Mouse (Mus musculus): Measurements from ENCODE around the gene Opn4. TPM values are rescaled to one million over a fixed set of nuclear protein-coding genes. Genes with fewer than 3 reads are reported as not detected.
A peak's percentile ranks its signal among the peaks of the same experiment; 100 is the strongest.

Opn4 gene
- polyA plus RNA-seq, 1 experiment from 2014 or later = not detected

- no peak overlapping the region for H3K27ac ChIP-seq
- ATAC-seq (ENCODE audit: low FRiP score, low read depth) = no peak
- H3K36me3 ChIP-seq = no peaks in the 10 kb centered on the region
- WGBS = 90% methylated on average over 8 of the region's 8 CpGs
- peaks cover 6% of the 10 kb centered on the region; the same call in 1 of the 2 replicates for H3K4me1 ChIP-seq
- no peaks in the 10 kb centered on the region for H3K27me3 ChIP-seq
- H3K4me3 ChIP-seq = no peak overlapping the region
- no peak overlapping the region for H3K4me2 ChIP-seq (replicated peaks)
- no peaks in the 10 kb centered on the region for H3K9me3 ChIP-seq
- H3K9ac ChIP-seq = no peak overlapping the region
These were observed 10.7 kb downstream of the Opn4 start for GRCm38 (mm10) chr14:34589185-34589713.

GRCm38 (mm10) chr14:34588498-34588897 is 11.4 kb downstream of the Opn4 start, which contains the start of gene Ldb3:
Gene Ldb3 (minus strand): TSS chr14:34588682.
- no peaks in the 10 kb centered on the region for H3K9me3 ChIP-seq
- no peak within 1 kb of the TSS for H3K27ac ChIP-seq
- WGBS = 51% methylated on average over 8 of the region's 8 CpGs
- H3K36me3 ChIP-seq = no peaks in the 10 kb centered on the region
- ATAC-seq (ENCODE audit: low FRiP score, low read depth) = peak; percentile 42; the same call in 1 of the 2 replicates
- H3K4me3 ChIP-seq = no peak within 1 kb of the TSS
- H3K9ac ChIP-seq = no peak within 1 kb of the TSS
- peak within 1 kb of the TSS; percentile 3; the same call in 1 of the 2 replicates for H3K4me2 ChIP-seq (replicated peaks)
- no peaks in the 10 kb centered on the region for H3K27me3 ChIP-seq
- peaks cover 6% of the 10 kb centered on the region; the same call in 1 of the 2 replicates for H3K4me1 ChIP-seq

- Histone ChIP-seq H3K27ac (no peak overlapping the region), H3K27me3 (no peaks in the 10 kb centered on the region), H3K4me1 (peaks cover 6% of the 10 kb centered on the region; the same call in 1 of the 2 replicates), H3K9me3 (no peaks in the 10 kb centered on the region), H3K9ac (no peak overlapping the region), H3K4me3 (no peak overlapping the region), H3K4me2 (replicated peaks) (peak overlapping the region; percentile 3; the same call in 1 of the 2 replicates), H3K36me3 (no peaks in the 10 kb centered on the region)
- 71% methylated on average over 5 of the region's 5 CpGs for whole genome bisulfite sequencing
- no peak for ATAC-seq (ENCODE audit: low FRiP score, low read depth)
These were observed 11.9 kb downstream of the Opn4 start for GRCm38 (mm10) chr14:34588005-34588404.

- no peak overlapping the region for H3K4me2 ChIP-seq (replicated peaks)
These were observed 13.1 kb downstream of the Opn4 start for GRCm38 (mm10) chr14:34586871-34587270.

GRCm38 (mm10) chr14:34585358-34586105 is 14.4 kb downstream of the Opn4 start:
- Histone ChIP-seq H3K4me2 (replicated peaks) (no peak overlapping the region), H3K9me3 (no peaks in the 10 kb centered on the region), H3K9ac (no peak overlapping the region), H3K27ac (no peak overlapping the region), H3K4me1 (no peaks in the 10 kb centered on the region), H3K27me3 (no peaks in the 10 kb centered on the region), H3K36me3 (no peaks in the 10 kb centered on the region), H3K4me3 (no peak overlapping the region)
- ATAC-seq (ENCODE audit: low FRiP score, low read depth) = no peak
- WGBS = 74% methylated on average over 9 of the region's 9 CpGs

More at GRCm38 (mm10) chr14:34586871-34587270, 13.1 kb downstream of the Opn4 start:
- H3K9me3 ChIP-seq = no peaks in the 10 kb centered on the region
- 73% methylated on average over 3 of the region's 3 CpGs for WGBS
- H3K4me1 ChIP-seq = peaks cover 3% of the 10 kb centered on the region; the same call in 1 of the 2 replicates
- ATAC-seq (ENCODE audit: low FRiP score, low read depth) = no peak
- no peaks in the 10 kb centered on the region for H3K36me3 ChIP-seq
- H3K9ac ChIP-seq = no peak overlapping the region
- H3K27ac ChIP-seq = no peak overlapping the region
- H3K4me3 ChIP-seq = no peak overlapping the region
- no peaks in the 10 kb centered on the region for H3K27me3 ChIP-seq

GRCm38 (mm10) chr14:34582740-34583427 is 17.1 kb downstream of the Opn4 start:
- WGBS = 75% methylated on average over 3 of the region's 3 CpGs
- Histone ChIP-seq H3K4me1 (no peaks in the 10 kb centered on the region), H3K27me3 (no peaks in the 10 kb centered on the region), H3K9ac (no peak overlapping the region), H3K9me3 (no peaks in the 10 kb centered on the region), H3K4me2 (replicated peaks) (no peak overlapping the region), H3K36me3 (no peaks in the 10 kb centered on the region), H3K4me3 (no peak overlapping the region), H3K27ac (no peak overlapping the region)
- ATAC-seq (ENCODE audit: low FRiP score, low read depth) = no peak

GRCm38 (mm10) chr14:34576858-34577257 is 23.1 kb downstream of the Opn4 start:
- Histone ChIP-seq H3K9ac (no peak overlapping the region), H3K4me3 (no peak overlapping the region), H3K27me3 (no peaks in the 10 kb centered on the region), H3K4me2 (replicated peaks) (no peak overlapping the region), H3K4me1 (peaks cover 3% of the 10 kb centered on the region), H3K9me3 (no peaks in the 10 kb centered on the region), H3K27ac (no peak overlapping the region), H3K36me3 (no peaks in the 10 kb centered on the region)
- no peak for ATAC-seq (ENCODE audit: low FRiP score, low read depth)
- WGBS = 78% methylated on average over 4 of the region's 4 CpGs

- Histone ChIP-seq H3K9ac (no peak overlapping the region), H3K27ac (no peak overlapping the region), H3K9me3 (no peaks in the 10 kb centered on the region), H3K4me2 (replicated peaks) (no peak overlapping the region), H3K36me3 (no peaks in the 10 kb centered on the region), H3K27me3 (no peaks in the 10 kb centered on the region), H3K4me3 (no peak overlapping the region), H3K4me1 (peaks cover 14% of the 10 kb centered on the region)
- WGBS = 21% methylated on average over 2 of the region's 2 CpGs
- ATAC-seq (ENCODE audit: low FRiP score, low read depth) = peak; percentile 13; the same call in 1 of the 2 replicates
These were observed 25.9 kb downstream of the Opn4 start for GRCm38 (mm10) chr14:34574068-34574467.

- no peak for ATAC-seq (ENCODE audit: low FRiP score, low read depth)
- H3K9me3 ChIP-seq = no peaks in the 10 kb centered on the region
- H3K4me2 ChIP-seq (replicated peaks) = no peak overlapping the region
- no peaks in the 10 kb centered on the region for H3K36me3 ChIP-seq
- peaks cover 21% of the 10 kb centered on the region for H3K4me1 ChIP-seq
- no peak overlapping the region for H3K9ac ChIP-seq
- no peak overlapping the region for H3K27ac ChIP-seq
- 67% methylated on average over 9 of the region's 9 CpGs for WGBS
- no peak overlapping the region for H3K4me3 ChIP-seq
- H3K27me3 ChIP-seq = no peaks in the 10 kb centered on the region
These were observed 26.5 kb downstream of the Opn4 start for GRCm38 (mm10) chr14:34573348-34573913.

GRCm38 (mm10) chr14:34571610-34572387 is 28.1 kb downstream of the Opn4 start:
- no peak for ATAC-seq (ENCODE audit: low FRiP score, low read depth)
- 87% methylated on average over 17 of the region's 17 CpGs for WGBS
- Histone ChIP-seq H3K4me2 (replicated peaks) (no peak overlapping the region), H3K27ac (no peak overlapping the region), H3K27me3 (no peaks in the 10 kb centered on the region), H3K9me3 (no peaks in the 10 kb centered on the region), H3K36me3 (no peaks in the 10 kb centered on the region), H3K4me3 (no peak overlapping the region), H3K4me1 (peaks cover 37% of the 10 kb centered on the region), H3K9ac (no peak overlapping the region)

- 83% methylated on average over 4 of the region's 4 CpGs for WGBS
These were observed 29.0 kb downstream of the Opn4 start for GRCm38 (mm10) chr14:34570903-34571302.

More at GRCm38 (mm10) chr14:34570903-34571302, 29.0 kb downstream of the Opn4 start:
- no peak for ATAC-seq (ENCODE audit: low FRiP score, low read depth)
- no peaks in the 10 kb centered on the region for H3K9me3 ChIP-seq
- no peak overlapping the region for H3K9ac ChIP-seq
- H3K27me3 ChIP-seq = no peaks in the 10 kb centered on the region
- H3K27ac ChIP-seq = no peak overlapping the region
- H3K4me2 ChIP-seq (replicated peaks) = no peak overlapping the region
- peaks cover 46% of the 10 kb centered on the region for H3K4me1 ChIP-seq
- H3K36me3 ChIP-seq = no peaks in the 10 kb centered on the region
- no peak overlapping the region for H3K4me3 ChIP-seq

Measured in limb, embryonic 13.5 days (tissue).